Mouse (Mus musculus) stomach, postnatal 0 days (tissue): Measurements from ENCODE around the gene 1700023F06Rik.

ENCODE experiments used
- CTCF ChIP-seq: IDR thresholded peaks from 2 replicates; pipeline ENCODE4 v1.5.1; 2016; ENCODE audit warnings: antibody characterized with exemption, low read depth, mild to moderate bottlenecking, moderate library complexity
- EP300 ChIP-seq: optimal IDR thresholded peaks from 2 replicates; pipeline ENCODE3; 2016; ENCODE audit warnings: antibody characterized with exemption

DNA sequence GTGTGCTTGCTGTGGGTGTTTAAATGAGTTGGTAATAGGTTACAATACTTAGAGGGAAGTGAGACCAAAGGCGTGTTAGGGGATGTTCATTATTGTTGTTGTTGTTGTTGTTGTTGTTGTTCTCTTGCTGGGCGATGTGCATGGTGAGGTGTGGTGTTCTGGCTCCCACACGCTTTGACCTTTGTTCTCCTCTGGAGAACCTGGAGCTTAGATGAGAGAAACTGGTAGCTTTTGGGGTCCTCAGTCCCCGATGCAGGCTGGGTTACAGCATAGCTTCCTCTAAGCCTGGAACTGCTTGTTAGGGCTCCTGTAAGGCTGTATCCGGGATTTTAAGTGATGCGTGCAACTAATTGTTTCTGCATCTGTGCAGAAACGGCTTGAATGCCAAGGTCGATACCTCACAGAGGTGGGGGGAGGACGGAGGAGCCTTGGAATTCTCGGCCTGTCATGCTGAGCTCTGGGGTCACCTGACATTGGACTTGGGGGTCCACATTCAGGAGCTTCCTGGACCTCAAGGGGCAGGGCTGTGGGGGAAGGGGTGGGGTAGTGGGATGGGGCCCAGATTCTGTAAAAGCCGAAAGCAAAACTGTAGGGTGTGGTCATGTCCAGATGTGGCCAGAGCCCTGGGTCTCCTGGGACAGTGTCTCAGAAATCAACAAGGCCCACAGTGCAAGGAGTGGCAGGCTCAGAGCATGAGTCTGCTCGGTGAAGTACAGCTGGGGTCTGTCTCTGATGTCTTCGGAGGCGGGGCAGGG lies 32.5 kb downstream of the 1700023F06Rik start:
- TF ChIP-seq CTCF (no peak), EP300 (no peak)
